Mouse (Mus musculus): ENCODE data around the gene Plcxd1.
"Not testable (repeated sequence)": the region's sequence is repeated elsewhere in the genome, so short reads cannot be mapped to it uniquely, and the experiment has no call there.

Plcxd1 gene

DNA sequence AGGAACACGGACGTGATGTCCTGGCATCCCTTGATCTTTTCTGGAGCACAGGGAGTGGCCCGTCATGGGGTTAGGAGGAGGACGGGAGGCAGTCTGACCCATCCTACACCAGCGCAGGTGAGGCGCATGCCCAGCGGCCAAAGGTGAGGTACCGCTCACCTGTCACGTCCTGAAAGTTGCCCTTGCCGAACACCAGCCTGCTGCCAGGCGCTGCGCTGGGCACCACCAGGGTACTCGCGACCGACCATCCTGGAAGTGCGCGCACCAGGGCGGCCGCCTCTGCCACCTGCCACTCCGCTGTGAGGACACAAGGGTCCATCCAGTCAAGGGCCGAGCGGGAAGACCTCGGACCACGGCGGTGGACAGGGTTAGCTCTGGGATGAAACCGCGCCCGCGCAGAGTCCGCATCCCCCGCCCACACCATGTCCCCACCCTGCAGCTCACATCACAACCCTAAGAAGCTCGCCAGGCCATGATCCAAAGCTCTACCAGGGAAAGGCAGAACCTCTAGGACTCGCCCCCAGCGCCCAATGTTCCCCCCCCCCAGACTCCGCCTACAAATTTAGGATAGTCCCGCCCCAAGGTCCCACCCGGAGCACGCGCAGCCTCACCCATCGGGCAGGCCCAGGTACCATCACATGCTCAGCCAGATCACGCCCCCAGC, 7.3 kb downstream of the Plcxd1 start:
- DNase-seq (ENCODE audit: low spot score in 2 of 2) = peak; percentile 33 to 55

DNA sequence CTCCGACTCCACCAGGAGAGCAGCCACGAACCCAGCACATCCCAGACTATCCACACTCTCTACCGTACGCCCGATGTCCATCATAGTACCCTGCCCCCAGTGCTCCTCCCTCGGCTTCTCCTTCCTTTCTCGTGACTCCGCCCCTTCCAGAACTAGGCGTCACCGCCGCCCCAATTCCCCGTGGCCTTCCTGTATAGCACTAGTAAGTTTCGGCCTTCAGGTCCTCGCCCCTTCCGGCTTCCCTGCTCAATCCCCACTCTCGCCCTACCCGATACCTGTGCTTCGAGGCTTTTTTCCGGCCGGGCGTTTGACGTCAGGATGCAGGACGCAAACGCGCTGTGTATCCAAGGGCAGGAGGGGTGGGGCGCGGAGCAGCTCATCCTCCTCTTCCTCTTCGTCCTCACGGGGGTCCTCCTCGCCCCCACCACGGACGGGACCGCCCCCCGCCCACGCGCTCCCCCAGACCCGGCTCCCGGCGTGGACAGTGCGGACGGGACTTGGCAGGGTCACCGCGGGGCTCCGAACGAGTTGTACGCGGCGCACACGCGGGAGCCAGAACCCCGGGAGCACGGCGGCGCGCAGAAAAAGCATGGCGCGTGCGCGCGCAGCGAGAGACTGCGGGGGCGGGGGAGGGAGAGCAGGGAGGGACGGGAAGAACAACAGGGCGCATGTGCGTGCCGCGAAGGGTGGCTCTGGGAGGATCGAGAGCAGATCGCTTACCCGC, 8.0 kb downstream of the Plcxd1 start, which contains the start of gene Gtpbp6:
Gene Gtpbp6, minus strand, starts transcription at position 617 of the 724 bp plus-strand sequence.
- peak; percentile 91 to 93 for DNase-seq (ENCODE audit: low spot score in 2 of 2)

DNA sequence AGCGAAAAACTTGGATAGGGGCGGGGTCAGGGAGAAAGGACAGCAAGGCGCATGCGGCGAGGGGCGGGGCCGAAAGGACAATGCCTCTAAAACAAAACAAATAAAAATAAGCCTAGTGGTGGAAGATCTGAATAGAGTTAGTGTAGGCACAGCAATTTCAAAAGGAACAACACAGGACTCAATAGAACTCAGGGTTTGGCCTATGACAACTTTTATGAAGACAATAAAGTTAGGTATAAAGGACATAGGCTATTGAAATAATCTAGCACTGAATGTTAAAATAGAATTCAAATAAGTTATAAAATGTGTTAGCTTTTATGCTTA, 8.5 kb downstream of the Plcxd1 start:
- DNase-seq (ENCODE audit: low spot score in 2 of 2) = no peak

DNA sequence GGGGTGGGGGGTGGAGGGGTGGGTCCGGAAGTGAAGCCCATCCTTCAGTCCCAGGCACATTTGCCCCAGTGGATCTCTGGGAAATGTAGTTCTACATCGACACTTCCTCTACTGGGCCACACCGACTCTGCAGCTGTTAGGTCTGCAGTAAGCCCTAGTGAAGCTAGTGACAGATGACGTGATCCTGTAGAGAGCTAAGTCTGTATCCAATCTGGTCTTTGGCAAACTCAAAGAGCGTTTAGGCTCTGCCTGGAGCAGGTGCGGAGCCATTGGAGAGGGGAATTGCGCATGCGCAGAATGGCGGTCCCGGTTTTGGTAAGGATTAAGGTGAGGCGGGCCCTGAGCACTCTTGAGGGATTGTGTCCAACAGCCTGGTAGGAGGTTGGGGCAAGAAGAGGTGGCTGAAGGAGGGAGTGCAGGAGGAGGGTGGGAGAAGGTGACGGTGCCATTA, 10.2 kb downstream of the Plcxd1 start, which contains the start of gene Zfp605:
Gene Zfp605, plus strand, starts transcription at position 102 of the 451 bp plus-strand sequence.
- DNase-seq (ENCODE audit: low spot score in 2 of 2) = peak; percentile 87 to 89

DNA sequence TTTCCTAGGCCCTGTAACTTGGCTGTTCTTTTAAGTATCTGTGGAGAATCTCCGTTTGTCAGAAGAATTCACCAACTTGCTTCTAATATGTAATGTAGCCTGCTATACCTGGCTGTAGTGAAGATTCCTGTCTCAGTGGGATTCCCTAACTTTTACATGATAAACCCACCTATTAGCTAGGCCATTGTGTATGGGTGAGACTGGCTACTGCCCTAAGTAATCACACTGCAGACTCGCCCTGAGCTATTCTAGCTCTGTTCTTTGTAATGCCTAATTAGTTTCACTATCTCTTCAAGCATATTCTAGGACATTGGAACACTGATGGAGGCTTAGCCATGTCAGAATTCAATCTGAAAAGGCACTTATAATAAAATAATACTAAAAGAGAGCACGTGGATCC, 22.6 kb downstream of the Plcxd1 start:
- DNase-seq (ENCODE audit: low spot score in 2 of 2) = not testable (repeated sequence)

DNA sequence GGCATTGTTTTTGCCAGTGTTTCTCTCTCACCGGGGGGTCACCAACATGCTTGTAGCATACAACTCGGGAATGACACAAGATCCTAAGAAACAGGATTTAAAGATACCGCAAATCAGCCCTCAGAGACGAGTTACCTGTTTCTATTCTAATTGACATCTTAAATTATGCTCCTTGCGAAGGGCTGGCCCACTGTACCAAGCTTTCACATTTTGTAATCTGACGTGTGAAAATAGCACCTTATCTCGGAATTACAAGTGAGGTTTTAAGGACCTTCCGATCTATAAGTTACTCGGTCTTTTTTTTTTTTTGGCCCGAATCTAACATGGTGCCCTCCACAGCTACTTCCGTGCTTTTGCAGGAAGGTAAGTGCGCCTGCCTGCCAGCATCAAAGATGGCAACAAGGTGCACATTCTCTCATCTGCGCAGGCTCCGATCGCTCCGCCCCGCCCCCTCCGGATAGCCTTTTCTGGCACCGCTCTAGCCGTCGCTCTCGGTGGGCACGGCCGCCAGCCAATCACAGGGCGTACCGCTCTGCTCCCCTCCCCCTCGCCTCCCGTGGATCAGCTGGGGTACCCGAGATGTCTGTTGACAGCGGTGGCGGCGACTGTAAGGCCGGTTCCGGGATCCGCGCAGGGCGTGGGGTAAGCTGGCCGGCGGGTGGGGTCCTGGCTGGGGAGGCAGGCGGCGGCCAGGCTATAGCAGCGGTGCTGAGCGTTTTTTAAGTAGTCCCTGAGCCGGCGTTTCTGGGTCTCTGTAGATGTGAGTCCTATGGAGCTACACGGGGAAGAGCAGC, 35.7 kb downstream of the Plcxd1 start, which contains the start of gene Chfr:
Gene Chfr, plus strand, starts transcription at position 550 of the 794 bp plus-strand sequence.
- DNase-seq (ENCODE audit: low spot score in 2 of 2) = peak; percentile 98 to 100

DNA sequence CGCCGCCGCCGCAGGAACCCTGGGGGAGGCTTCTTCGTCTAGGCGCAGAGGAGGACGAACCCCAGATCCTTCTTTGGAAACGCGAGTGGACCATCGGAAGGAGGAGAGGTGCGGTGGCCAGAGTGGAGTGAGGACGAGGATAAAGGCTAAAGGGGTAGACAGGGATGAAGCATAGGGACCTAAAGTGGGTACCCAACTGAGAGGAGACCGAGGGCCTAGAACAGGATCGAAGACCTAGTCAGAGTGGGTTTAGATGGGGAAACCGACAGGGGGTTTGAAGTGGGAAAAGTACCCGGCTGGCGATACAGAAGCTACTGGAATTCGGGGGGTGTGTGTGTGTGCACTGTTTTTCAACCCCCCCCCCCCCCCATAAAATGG, 36.3 kb downstream of the Plcxd1 start:
- DNase-seq (ENCODE audit: low spot score in 2 of 2) = no peak

DNA sequence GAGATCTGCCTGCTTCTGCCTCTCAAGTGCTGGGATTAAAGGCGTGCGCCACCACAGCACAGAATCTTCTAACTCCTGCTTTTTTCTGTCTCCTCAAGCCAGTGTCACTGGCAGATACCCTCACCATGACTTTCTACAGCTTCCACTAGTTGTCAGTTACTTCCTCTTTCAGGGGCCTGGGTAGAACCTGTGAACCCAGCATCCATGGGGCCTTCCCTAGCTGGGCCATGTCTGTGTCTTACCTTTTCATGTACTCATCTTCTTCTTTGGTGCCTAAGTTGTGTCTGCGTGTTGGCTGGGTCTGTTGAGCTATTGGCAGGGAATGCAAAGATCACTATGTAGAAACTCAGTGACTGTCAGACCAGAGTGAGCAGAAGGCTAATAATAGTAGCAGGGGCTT, 38.0 kb downstream of the Plcxd1 start:
- no peak for DNase-seq (ENCODE audit: low spot score in 2 of 2)

DNA sequence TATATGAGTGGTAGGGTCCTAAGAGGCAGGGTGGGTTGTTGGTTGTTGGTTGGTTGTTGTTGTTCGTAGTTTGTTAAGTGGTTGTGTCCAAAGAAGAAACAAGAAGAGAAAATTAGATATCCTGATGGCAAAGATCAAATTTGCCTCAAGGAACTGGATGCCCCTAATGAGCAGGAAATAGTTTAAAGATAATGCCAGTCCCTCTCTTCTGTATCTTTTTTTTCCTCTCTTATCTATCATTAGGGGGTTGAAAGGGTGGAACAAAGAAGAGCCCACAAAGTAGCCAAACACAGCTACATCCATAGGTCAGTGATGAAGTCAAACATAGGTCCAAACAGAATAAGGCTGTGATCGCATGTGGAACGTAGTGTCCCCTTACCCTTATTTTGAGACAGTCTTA, 39.6 kb downstream of the Plcxd1 start:
- no peak for DNase-seq (ENCODE audit: low spot score in 2 of 2)

DNA sequence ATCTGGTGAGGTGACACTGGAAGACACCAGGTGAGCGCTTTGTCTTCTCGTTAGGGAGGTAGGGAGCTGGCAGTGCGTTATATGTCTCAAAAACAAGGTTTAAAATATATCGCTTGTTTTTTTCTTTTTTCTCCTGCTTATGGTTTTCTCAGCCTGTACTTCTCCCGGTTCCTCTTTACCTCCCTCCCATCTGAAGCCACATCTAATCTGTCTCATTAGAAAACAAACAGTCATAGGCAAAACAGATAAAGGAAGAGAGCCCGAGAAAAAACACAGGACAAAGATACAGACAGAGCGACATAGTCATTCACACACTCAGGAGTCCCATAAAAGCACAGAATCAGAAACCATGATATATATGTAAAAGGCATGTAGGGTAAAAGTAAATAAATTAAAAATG, 40.7 kb downstream of the Plcxd1 start:
- DNase-seq (ENCODE audit: low spot score in 2 of 2) = no peak

DNA sequence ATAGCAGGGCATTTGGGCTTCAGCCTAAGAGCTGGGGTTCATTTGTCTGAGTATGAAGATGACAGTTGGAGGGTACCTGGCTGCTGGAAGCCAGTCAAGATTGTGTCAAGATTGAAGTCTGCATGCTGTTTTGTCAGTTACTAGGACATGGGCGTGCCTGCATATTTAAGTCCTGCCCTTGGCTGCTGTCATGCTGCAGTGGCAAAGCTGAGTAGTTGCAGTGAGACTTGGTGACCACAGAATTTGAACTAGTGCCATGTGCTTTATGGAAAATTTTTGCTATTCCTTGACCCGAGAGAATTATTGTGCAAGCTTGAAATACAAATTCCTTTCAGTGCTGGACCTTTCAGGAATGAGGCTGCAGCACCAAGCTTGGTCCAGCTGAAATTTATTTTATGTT, 42.5 kb downstream of the Plcxd1 start:
- DNase-seq (ENCODE audit: low spot score in 2 of 2) = no peak

DNA sequence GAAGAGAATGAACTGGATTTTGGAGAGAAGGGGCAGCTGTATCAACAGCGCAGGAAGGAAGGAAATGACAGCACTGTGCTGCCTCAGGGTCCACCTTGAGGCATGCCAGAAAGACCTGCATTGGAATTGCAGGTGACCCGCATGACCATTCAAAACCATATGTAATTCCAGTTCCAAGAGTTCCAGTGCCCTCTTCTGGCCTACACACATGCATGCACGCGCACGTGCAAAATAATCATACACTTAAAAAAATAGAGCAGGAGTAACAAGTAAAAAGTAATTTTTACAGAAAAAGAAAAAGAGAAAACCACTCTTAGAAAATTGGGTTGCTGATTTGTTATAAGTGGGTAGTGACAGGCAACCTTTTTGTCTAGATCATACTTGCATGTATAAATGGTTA, 43.2 kb downstream of the Plcxd1 start:
- DNase-seq (ENCODE audit: low spot score in 2 of 2) = no peak

Data from frontal cortex, postnatal 14 days (tissue).